Mouse (Mus musculus): ENCODE data around the gene Slc25a19. TPM values are rescaled to one million over a fixed set of nuclear protein-coding genes. Genes with fewer than 3 reads are reported as not detected.

Slc25a19 gene
- polyA plus RNA-seq, 1 experiment: 144 TPM

DNA sequence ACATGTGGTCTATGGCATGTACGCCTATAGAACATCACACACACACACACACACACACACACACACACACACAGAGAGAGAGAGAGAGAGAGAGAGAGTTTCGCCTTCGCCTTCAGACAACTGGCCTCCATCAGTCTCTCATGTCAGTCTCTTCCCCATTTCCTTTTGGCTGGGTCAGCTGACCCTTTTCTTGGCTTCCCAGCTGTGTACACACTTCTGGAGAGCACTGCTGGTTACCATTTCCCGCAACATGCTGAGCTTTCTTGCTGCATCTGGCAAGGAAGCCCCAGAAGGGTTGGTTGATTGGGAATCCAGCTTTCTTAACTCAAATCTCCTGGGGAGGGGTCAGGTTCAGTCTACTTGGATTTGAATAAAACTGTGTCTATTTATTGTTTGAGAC lies 6.0 kb upstream of the Slc25a19 start:
- Histone ChIP-seq H3K27ac (ENCODE audit: insufficient read depth, low read depth, low read length) (no peak overlapping the region), H3K4me1 (ENCODE audit: control insufficient read depth, insufficient read depth, low read length) (no peaks in the 10 kb centered on the region; the same call in 1 of the 2 replicates), H3K4me3 (ENCODE audit: insufficient read depth, low read depth, low read length) (no peak overlapping the region), H3K36me3 (ENCODE audit: control insufficient read depth, insufficient read depth, low read length) (no peaks in the 10 kb centered on the region), H3K27me3 (replicated peaks; ENCODE audit: control insufficient read depth, insufficient read depth, low read length) (no peaks in the 10 kb centered on the region)
- WGBS: 80% methylated on average over 4 of the region's 4 CpGs
- DNase-seq: no peak
- TF ChIP-seq POLR2A (IDR thresholded peaks at IDR 0.05; ENCODE audit: low read depth, low read length) (no peak), CTCF (conservative IDR thresholded peaks at IDR 0.05; ENCODE audit: insufficient read depth, insufficient read length, low read depth, low read length) (no peak)

DNA sequence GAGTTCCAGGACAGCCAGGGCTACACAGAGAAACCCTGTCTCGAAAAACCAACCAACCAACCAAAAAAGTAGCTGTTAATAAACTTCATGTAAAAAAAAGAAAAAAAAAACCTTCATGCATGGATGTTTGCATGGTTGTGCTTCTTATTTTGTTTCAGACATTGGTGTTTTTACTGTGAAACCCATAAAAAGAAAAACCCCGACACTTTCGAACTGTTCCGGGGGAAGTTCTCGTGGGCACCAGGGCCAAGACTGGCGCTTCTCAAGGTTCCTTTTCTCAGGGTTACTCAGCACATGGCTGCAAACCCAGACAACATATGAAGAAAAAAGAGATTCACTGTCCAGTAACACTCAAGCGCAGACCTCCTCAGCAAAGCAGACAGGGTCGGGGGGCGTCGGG lies 4.8 kb upstream of the Slc25a19 start:
- Histone ChIP-seq H3K4me3 (ENCODE audit: insufficient read depth, low read depth, low read length) (no peak overlapping the region), H3K27ac (ENCODE audit: insufficient read depth, low read depth, low read length) (no peak overlapping the region), H3K36me3 (ENCODE audit: control insufficient read depth, insufficient read depth, low read length) (no peaks in the 10 kb centered on the region), H3K27me3 (replicated peaks; ENCODE audit: control insufficient read depth, insufficient read depth, low read length) (no peaks in the 10 kb centered on the region), H3K4me1 (ENCODE audit: control insufficient read depth, insufficient read depth, low read length) (no peaks in the 10 kb centered on the region; the same call in 1 of the 2 replicates)
- WGBS: 85% methylated on average over 10 of the region's 10 CpGs
- TF ChIP-seq CTCF (conservative IDR thresholded peaks at IDR 0.05; ENCODE audit: insufficient read depth, insufficient read length, low read depth, low read length) (no peak), POLR2A (IDR thresholded peaks at IDR 0.05; ENCODE audit: low read depth, low read length) (no peak)
- no peak for DNase-seq

DNA sequence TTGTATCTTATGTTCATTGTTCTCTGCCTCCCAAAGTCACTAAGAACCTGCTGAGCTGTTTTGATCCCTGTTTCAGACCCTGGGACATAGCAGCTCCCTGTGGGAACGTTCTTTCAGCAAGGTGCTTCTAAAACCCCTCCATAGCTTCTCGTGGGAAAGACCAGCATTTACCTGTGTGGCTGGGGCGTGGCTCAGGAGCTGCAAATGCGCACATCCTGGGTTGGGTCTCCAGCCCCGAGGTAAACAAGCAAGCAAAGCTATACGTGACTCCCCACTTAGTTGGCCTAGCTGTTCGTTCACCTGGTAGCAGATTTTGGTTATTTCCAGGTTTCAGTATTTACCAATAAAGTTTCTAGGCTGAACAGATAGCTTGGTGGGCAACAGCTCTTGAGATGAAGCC lies 4.2 kb upstream of the Slc25a19 start:
- Histone ChIP-seq H3K27ac (ENCODE audit: insufficient read depth, low read depth, low read length) (no peak overlapping the region), H3K4me3 (ENCODE audit: insufficient read depth, low read depth, low read length) (no peak overlapping the region), H3K36me3 (ENCODE audit: control insufficient read depth, insufficient read depth, low read length) (no peaks in the 10 kb centered on the region), H3K27me3 (replicated peaks; ENCODE audit: control insufficient read depth, insufficient read depth, low read length) (no peaks in the 10 kb centered on the region), H3K4me1 (ENCODE audit: control insufficient read depth, insufficient read depth, low read length) (no peaks in the 10 kb centered on the region; the same call in 1 of the 2 replicates)
- 82% methylated on average over 7 of the region's 7 CpGs for WGBS
- TF ChIP-seq POLR2A (IDR thresholded peaks at IDR 0.05; ENCODE audit: low read depth, low read length): no peak
- DNase-seq: no peak

- Histone ChIP-seq H3K4me3 (ENCODE audit: insufficient read depth, low read depth, low read length) (no peak overlapping the region), H3K27me3 (replicated peaks; ENCODE audit: control insufficient read depth, insufficient read depth, low read length) (no peaks in the 10 kb centered on the region), H3K36me3 (ENCODE audit: control insufficient read depth, insufficient read depth, low read length) (no peaks in the 10 kb centered on the region), H3K4me1 (ENCODE audit: control insufficient read depth, insufficient read depth, low read length) (no peaks in the 10 kb centered on the region; the same call in 1 of the 2 replicates), H3K27ac (ENCODE audit: insufficient read depth, low read depth, low read length) (peak overlapping the region; percentile 17; the same call in 1 of the 2 replicates)
- TF ChIP-seq CTCF (conservative IDR thresholded peaks at IDR 0.05; ENCODE audit: insufficient read depth, insufficient read length, low read depth, low read length) (peak; percentile 77), POLR2A (IDR thresholded peaks at IDR 0.05; ENCODE audit: low read depth, low read length) (no peak)
- DNase-seq: peak; percentile 75
- 25% methylated on average over 3 of the region's 3 CpGs for WGBS
Observed at GRCm38 (mm10) chr11:115631505-115631890, 3.4 kb upstream of the Slc25a19 start.

DNA sequence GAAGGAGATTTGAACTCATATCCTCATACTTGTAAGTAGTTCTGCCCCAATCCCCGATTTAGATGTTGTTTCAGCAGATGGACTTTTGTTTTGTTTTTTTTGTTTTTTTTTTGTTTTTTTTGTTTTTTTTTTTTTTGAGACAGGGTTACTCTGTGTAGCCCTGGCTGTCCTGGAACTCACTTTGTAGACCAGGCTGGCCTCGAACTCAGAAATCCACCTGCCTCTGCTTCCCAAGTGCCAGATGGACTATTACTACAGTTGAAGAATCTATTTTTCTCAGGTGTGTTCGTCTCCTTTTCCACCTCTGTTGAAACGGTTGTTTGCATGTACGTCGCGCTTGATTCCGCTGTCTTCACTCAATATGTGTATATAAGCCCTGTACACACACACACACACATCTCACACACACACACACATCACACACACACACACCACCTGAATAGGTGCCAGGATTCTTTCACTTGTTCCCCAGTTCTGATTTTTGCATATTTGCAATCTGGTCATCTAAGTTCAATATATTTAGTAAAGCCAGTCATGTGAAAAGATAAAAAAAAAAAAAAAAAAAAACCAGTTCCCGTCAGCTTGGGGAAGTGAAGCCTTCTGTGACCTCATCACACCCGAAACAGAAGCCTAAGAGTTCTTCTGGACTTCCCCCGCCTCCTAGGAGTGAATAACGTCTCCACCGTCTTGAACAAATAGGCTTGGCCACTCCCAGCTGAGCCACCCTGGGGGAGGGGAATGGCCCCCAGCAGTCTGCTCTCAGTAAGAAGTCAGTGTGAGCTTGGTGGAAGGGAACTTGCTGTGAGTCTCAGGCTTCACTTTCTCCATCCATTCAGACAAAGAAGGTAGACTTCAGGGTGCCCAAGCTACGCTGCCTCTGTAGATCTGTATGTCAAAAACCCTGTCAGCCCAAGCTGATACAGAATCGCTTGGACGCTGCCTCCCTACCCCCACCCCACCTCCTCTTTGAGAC lies 2.7 kb upstream of the Slc25a19 start:
- TF ChIP-seq CTCF (conservative IDR thresholded peaks at IDR 0.05; ENCODE audit: insufficient read depth, insufficient read length, low read depth, low read length): no peak
- TF ChIP-seq POLR2A (IDR thresholded peaks at IDR 0.05; ENCODE audit: low read depth, low read length): no peak
- peak; percentile 47 for DNase-seq
- Histone ChIP-seq H3K27ac (ENCODE audit: insufficient read depth, low read depth, low read length) (peak overlapping the region; percentile 17; the same call in 1 of the 2 replicates), H3K27me3 (replicated peaks; ENCODE audit: control insufficient read depth, insufficient read depth, low read length) (no peaks in the 10 kb centered on the region), H3K36me3 (ENCODE audit: control insufficient read depth, insufficient read depth, low read length) (no peaks in the 10 kb centered on the region), H3K4me3 (ENCODE audit: insufficient read depth, low read depth, low read length) (no peak overlapping the region), H3K4me1 (ENCODE audit: control insufficient read depth, insufficient read depth, low read length) (peaks cover 4% of the 10 kb centered on the region; the same call in 1 of the 2 replicates)
- 52% methylated on average over 16 of the region's 16 CpGs for WGBS

DNA sequence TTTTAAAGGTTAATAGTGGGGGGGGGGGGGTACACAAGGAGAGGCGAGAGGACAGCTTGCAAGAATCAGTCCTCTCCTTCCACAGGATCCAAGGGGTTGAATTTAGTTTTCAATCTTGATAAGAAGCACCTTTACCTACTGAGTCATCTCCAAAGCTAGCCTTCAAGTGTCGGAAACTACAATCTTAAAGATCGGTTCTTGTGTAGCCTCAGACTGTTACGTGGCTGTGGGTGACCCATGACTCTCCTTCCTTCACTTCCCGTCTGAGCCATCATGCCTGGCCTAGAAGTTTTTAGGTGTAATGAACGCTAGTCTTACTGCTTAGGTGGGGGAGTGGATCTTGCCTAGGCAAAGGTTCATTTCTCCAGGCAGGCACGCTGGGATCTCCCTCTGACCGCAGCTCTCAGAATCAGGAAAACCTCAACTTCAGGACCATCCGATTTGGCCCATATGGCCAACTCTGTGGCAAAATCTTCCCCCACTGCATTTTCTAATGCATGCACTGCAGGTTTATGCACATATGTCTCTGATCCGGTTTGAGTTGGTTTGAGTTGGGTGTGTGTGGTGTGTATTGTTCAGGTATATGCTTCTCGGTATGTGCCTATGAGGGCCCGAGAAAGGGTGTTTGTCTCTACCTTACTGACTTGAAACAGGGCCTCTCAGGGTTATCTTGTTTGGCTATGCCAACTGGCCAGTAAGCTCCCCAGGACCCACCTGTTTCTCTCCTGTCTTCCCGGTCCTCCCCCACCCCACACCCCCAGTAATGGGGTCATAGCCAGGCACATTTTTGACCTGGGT lies 1.8 kb upstream of the Slc25a19 start:
- no peaks in the 10 kb centered on the region for H3K27me3 ChIP-seq (replicated peaks; ENCODE audit: control insufficient read depth, insufficient read depth, low read length)
- peaks cover 7% of the 10 kb centered on the region; the same call in 1 of the 2 replicates for H3K4me1 ChIP-seq (ENCODE audit: control insufficient read depth, insufficient read depth, low read length)
- WGBS: 80% methylated on average over 13 of the region's 13 CpGs
- no peaks in the 10 kb centered on the region for H3K36me3 ChIP-seq (ENCODE audit: control insufficient read depth, insufficient read depth, low read length)
- no peak overlapping the region for H3K27ac ChIP-seq (ENCODE audit: insufficient read depth, low read depth, low read length)
- DNase-seq: no peak
- TF ChIP-seq CTCF (conservative IDR thresholded peaks at IDR 0.05; ENCODE audit: insufficient read depth, insufficient read length, low read depth, low read length) (no peak), POLR2A (IDR thresholded peaks at IDR 0.05; ENCODE audit: low read depth, low read length) (no peak)
- no peak overlapping the region for H3K4me3 ChIP-seq (ENCODE audit: insufficient read depth, low read depth, low read length)

Measured in kidney, adult 2 months (tissue).